Mouse (Mus musculus) telencephalon, adult 2 months (tissue): ENCODE measurements around the gene Pafah2.
"Not testable (repeated sequence)": the region's sequence is repeated elsewhere in the genome, so short reads cannot be mapped to it uniquely, and the experiment has no call there.

Experiments used
- DNase-seq: peaks from one replicate; pipeline ENCODE4 v3.0.0-alpha.2; 2011; ENCODE audit warnings: low read depth, low spot score

The Pafah2 gene

GRCm38 (mm10) chr4:134373295-134373694 is 22.8 kb upstream of the Pafah2 start:
- no peak for DNase-seq

- no peak for DNase-seq
Observed at GRCm38 (mm10) chr4:134374306-134374705, 21.8 kb upstream of the Pafah2 start.

- DNase-seq = no peak
Observed at GRCm38 (mm10) chr4:134378089-134378615, 18.0 kb upstream of the Pafah2 start.

- no peak for DNase-seq
Observed at GRCm38 (mm10) chr4:134379510-134379909, 16.6 kb upstream of the Pafah2 start.

- DNase-seq = not testable (repeated sequence)
Observed at GRCm38 (mm10) chr4:134383750-134384149, 12.4 kb upstream of the Pafah2 start, which contains the start of gene Extl1. TSS of gene Extl1 (minus strand) at chr4:134383850.

- DNase-seq = no peak
Observed at GRCm38 (mm10) chr4:134387268-134387667, 8.9 kb upstream of the Pafah2 start.

GRCm38 (mm10) chr4:134388397-134388796 is 7.7 kb upstream of the Pafah2 start:
- DNase-seq = no peak

GRCm38 (mm10) chr4:134391636-134392035 is 4.5 kb upstream of the Pafah2 start:
- no peak for DNase-seq

GRCm38 (mm10) chr4:134392595-134392994 is 3.5 kb upstream of the Pafah2 start:
- DNase-seq = no peak

GRCm38 (mm10) chr4:134393026-134393425 is 3.1 kb upstream of the Pafah2 start:
- DNase-seq = no peak

GRCm38 (mm10) chr4:134395142-134395541 is 978 bp upstream of the Pafah2 start:
- no peak for DNase-seq

- no peak for DNase-seq
Observed at GRCm38 (mm10) chr4:134397121-134397520, 1.0 kb downstream of the Pafah2 start.

GRCm38 (mm10) chr4:134397732-134398131 is 1.6 kb downstream of the Pafah2 start:
- no peak for DNase-seq

GRCm38 (mm10) chr4:134400206-134400605 is 4.1 kb downstream of the Pafah2 start:
- no peak for DNase-seq

- no peak for DNase-seq
Observed at GRCm38 (mm10) chr4:134401181-134401661, 5.1 kb downstream of the Pafah2 start.

- DNase-seq = no peak
Observed at GRCm38 (mm10) chr4:134401856-134402570, 5.9 kb downstream of the Pafah2 start.

GRCm38 (mm10) chr4:134402571-134403262 is 6.6 kb downstream of the Pafah2 start:
- DNase-seq = no peak

- DNase-seq = no peak
Observed at GRCm38 (mm10) chr4:134403721-134404120, 7.6 kb downstream of the Pafah2 start.

GRCm38 (mm10) chr4:134409286-134409685 is 13.2 kb downstream of the Pafah2 start:
- DNase-seq = no peak

GRCm38 (mm10) chr4:134416177-134416576 is 20.1 kb downstream of the Pafah2 start:
- no peak for DNase-seq

- DNase-seq = no peak
Observed at GRCm38 (mm10) chr4:134416602-134417001, 20.5 kb downstream of the Pafah2 start.

- no peak for DNase-seq
Observed at GRCm38 (mm10) chr4:134417111-134417510, 21.0 kb downstream of the Pafah2 start.

- DNase-seq = no peak
Observed at GRCm38 (mm10) chr4:134421971-134422370, 25.9 kb downstream of the Pafah2 start.
